Mouse (Mus musculus) embryonic facial prominence, embryonic 14.5 days (tissue): ENCODE data around the gene Cgref1. TPM values are rescaled to one million over a fixed set of nuclear protein-coding genes. Genes with fewer than 3 reads are reported as not detected.

ENCODE experiments used
- ATAC-seq: fragments of 200-750 bp; cut with Nextera tagmentation; 2 replicates; pipeline ENCODE4 v1.8.0; 2017; ENCODE audit warnings: low read depth, moderate number of reproducible peaks, moderate TSS enrichment
- DNase-seq: peaks from one replicate; pipeline ENCODE4 v3.0.0-alpha.2; 2015; ENCODE audit warnings: low spot score
- H3K27ac ChIP-seq: fragments of 300-500 bp; sonication (generic); replicated peaks from 2 replicates; pipeline ENCODE4 v1.5.1; 2014; ENCODE audit warnings: low read depth, mild to moderate bottlenecking, low read length, moderate library complexity
- H3K27me3 ChIP-seq: fragments of 300-500 bp; sonication (generic); replicated peaks from 2 replicates; pipeline ENCODE4 v1.6.1; 2014; ENCODE audit warnings: low read length; ENCODE audit not compliant: control insufficient read depth, insufficient read depth
- H3K36me3 ChIP-seq: fragments of 300-500 bp; sonication (generic); 2 replicates; pipeline ENCODE4 v1.6.1; 2014; ENCODE audit warnings: low read length, mixed read lengths; ENCODE audit not compliant: control insufficient read depth, insufficient read depth
- H3K4me1 ChIP-seq: fragments of 300-500 bp; sonication (generic); 2 replicates; pipeline ENCODE4 v1.6.1; 2014; ENCODE audit warnings: antibody characterized with exemption, low read length; ENCODE audit not compliant: control insufficient read depth, insufficient read depth
- H3K4me2 ChIP-seq: fragments of 300-500 bp; sonication (generic); 2 replicates; pipeline ENCODE4 v1.6.1; 2014; ENCODE audit warnings: low read depth, mild to moderate bottlenecking, low read length, moderate library complexity, mixed read lengths
- H3K4me3 ChIP-seq: fragments of 300-500 bp; sonication (generic); 2 replicates; pipeline ENCODE4 v1.5.1; 2014; ENCODE audit warnings: low read depth, mild to moderate bottlenecking, low read length
- H3K9ac ChIP-seq: fragments of 300-500 bp; sonication (generic); 2 replicates; pipeline ENCODE4 v1.6.1; 2014; ENCODE audit warnings: low read depth, mild to moderate bottlenecking, low read length, moderate library complexity, mixed read lengths
- H3K9me3 ChIP-seq: fragments of 300-500 bp; sonication (generic); 2 replicates; pipeline ENCODE4 v1.6.1; 2016; ENCODE audit warnings: low read length; ENCODE audit not compliant: control insufficient read depth
- WGBS: fragments of 180-500 bp; shearing (Covaris S2); extraction: QIAGEN DNeasy Blood & Tissue Kit; methylation state at CpG from one replicate; pipeline ENCODE4 v1.1.7; 2014; 5-methylcytosine and 5-hydroxymethylcytosine counted together
- polyA plus RNA-seq: library from polyadenylated mRNA; unstranded; fragments of >200 nt; fragmentation: Nextera tagmentation; extraction: Ambion mirVana; gene quantifications from 2 replicates; pipeline ENCODE4 v1.2.1, GENCODE M21; 2014

Cgref1 gene
- 30.9 and 51.1 TPM in 2 replicates for polyA plus RNA-seq

- Histone ChIP-seq H3K4me1 (peaks cover 8% of the 10 kb centered on the region), H3K27ac (no peak within 1 kb of the TSS), H3K9ac (peak within 1 kb of the TSS; percentile 67), H3K9me3 (no peaks in the 10 kb centered on the region), H3K4me2 (peak within 1 kb of the TSS; percentile 84), H3K36me3 (no peaks in the 10 kb centered on the region), H3K27me3 (peaks cover 9% of the 10 kb centered on the region; the same call in 1 of the 2 replicates), H3K4me3 (peak within 1 kb of the TSS; percentile 47)
- 8% methylated on average over 25 of the region's 44 CpGs for WGBS
- peak; percentile 75 for DNase-seq
- ATAC-seq = peak; percentile 20; the same call in 1 of the 2 replicates
Observed at GRCm38 (mm10) chr5:30944956-30945781, at the start of gene Cgref1. TSS of gene Cgref1 (minus strand) at chr5:30945591.

DNA sequence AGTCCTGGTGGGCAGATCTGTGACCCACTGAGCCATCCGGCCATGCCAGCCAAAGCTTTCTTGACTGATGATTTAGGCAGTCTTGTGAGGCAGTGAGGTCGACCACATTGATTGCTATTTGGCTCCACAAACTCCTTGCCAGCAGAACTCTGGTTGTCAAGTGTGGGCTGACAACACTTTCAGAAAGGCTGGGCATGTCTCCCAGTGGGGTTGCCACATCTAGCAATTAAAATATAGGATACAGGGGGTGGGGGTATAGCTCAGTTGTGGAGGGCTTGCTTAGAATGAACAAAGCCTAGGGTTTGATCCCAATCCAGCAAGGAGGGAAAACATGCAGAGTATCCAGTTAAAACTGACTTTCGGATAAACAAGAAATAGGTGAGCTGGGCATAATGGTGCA is 48.7 kb upstream of the Cgref1 start:
- no peaks in the 10 kb centered on the region for H3K36me3 ChIP-seq
- 71% methylated on average over 3 of the region's 3 CpGs for WGBS
- H3K9me3 ChIP-seq = no peaks in the 10 kb centered on the region
- H3K27me3 ChIP-seq = no peaks in the 10 kb centered on the region
- H3K27ac ChIP-seq = no peak overlapping the region
- DNase-seq = no peak
- H3K9ac ChIP-seq = no peak overlapping the region
- H3K4me2 ChIP-seq = no peak overlapping the region
- H3K4me3 ChIP-seq = no peak overlapping the region
- no peaks in the 10 kb centered on the region for H3K4me1 ChIP-seq
- ATAC-seq = no peak

DNA sequence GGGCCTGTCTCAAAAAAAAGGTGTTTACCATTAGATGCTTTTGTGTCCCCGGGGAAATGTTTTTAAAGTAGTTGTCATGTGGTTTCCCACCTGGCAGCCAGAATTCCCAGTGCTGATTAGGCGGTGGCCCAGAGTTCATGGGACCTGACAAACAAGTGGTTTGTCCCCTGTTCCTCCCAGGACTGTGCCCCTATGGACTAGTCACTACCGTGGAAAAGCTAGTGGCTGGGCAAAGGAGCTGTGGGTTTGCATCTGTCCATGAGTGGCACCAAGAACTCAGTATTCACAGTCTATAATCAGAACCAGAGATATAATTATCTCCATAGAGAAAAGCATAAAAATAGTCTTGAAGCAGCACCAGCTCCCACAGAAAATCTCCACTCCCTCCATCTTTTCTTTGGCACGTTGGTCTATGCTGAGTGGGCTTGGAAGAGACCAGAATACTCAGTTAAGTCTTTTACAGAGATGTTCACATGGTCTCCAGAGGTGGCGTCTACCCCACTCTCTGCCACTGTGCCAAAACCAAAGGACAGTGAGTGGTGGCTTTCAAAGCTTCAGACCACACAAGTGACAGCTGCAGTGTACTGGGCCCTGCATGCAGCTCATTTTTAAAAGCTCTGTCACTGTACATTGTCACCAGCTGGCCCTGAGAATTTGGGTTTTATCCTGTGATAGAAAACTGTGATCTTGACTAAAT is 47.7 kb upstream of the Cgref1 start:
- H3K27ac ChIP-seq = 0 out of 2 replicates have a peak overlapping the region, but pooled peaks have one; percentile 3
- peak; percentile 32 for DNase-seq
- H3K9me3 ChIP-seq = no peaks in the 10 kb centered on the region
- peak; percentile 65; the same call in 1 of the 2 replicates for ATAC-seq
- 67% methylated on average over 5 of the region's 5 CpGs for WGBS
- no peak overlapping the region for H3K4me2 ChIP-seq
- no peak overlapping the region for H3K9ac ChIP-seq
- H3K4me1 ChIP-seq = no peaks in the 10 kb centered on the region
- no peaks in the 10 kb centered on the region for H3K36me3 ChIP-seq
- no peaks in the 10 kb centered on the region for H3K27me3 ChIP-seq
- H3K4me3 ChIP-seq = no peak overlapping the region

GRCm38 (mm10) chr5:30982357-30982756 is 37.0 kb upstream of the Cgref1 start:
- DNase-seq (peak; percentile 50), ATAC-seq (no peak)
- WGBS = 18% methylated on average over 2 of the region's 2 CpGs
- Histone ChIP-seq H3K4me3 (no peak overlapping the region), H3K9me3 (no peaks in the 10 kb centered on the region), H3K4me1 (no peaks in the 10 kb centered on the region), H3K9ac (no peak overlapping the region), H3K4me2 (no peak overlapping the region), H3K27ac (no peak overlapping the region), H3K36me3 (no peaks in the 10 kb centered on the region), H3K27me3 (no peaks in the 10 kb centered on the region)

GRCm38 (mm10) chr5:30974870-30975656 is 29.7 kb upstream of the Cgref1 start:
- H3K4me3 ChIP-seq = no peak overlapping the region
- H3K27ac ChIP-seq = no peak overlapping the region
- no peaks in the 10 kb centered on the region for H3K27me3 ChIP-seq
- no peak overlapping the region for H3K9ac ChIP-seq
- H3K4me1 ChIP-seq = no peaks in the 10 kb centered on the region
- ATAC-seq = no peak
- H3K36me3 ChIP-seq = no peaks in the 10 kb centered on the region
- 70% methylated on average over 9 of the region's 9 CpGs for WGBS
- no peaks in the 10 kb centered on the region for H3K9me3 ChIP-seq
- no peak overlapping the region for H3K4me2 ChIP-seq
- DNase-seq = no peak

DNA sequence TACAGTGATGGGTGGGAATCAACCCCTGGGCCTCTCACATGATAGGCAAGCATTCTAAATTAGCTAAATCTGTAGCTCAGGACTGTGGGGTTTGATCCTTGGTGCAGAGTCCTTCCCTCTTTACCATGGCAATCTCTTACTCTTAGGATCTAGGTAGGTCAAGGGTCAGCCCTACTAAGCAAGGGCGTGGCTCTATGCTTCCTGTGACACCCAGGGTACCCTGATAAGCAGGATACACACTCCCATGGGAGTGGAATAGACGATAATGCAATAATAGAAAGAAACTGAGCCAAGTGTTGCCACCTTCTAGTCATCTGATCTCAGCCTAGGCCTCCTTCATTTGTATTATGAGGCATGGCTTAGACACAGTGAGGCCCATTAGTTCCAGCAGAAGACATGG is 24.0 kb upstream of the Cgref1 start:
- Histone ChIP-seq H3K9ac (no peak overlapping the region), H3K27me3 (no peaks in the 10 kb centered on the region), H3K4me3 (no peak overlapping the region), H3K27ac (no peak overlapping the region), H3K36me3 (no peaks in the 10 kb centered on the region), H3K4me2 (no peak overlapping the region), H3K4me1 (no peaks in the 10 kb centered on the region), H3K9me3 (no peaks in the 10 kb centered on the region)
- DNase-seq = no peak
- ATAC-seq = no peak
- 71% methylated on average over 2 of the region's 2 CpGs for WGBS

DNA sequence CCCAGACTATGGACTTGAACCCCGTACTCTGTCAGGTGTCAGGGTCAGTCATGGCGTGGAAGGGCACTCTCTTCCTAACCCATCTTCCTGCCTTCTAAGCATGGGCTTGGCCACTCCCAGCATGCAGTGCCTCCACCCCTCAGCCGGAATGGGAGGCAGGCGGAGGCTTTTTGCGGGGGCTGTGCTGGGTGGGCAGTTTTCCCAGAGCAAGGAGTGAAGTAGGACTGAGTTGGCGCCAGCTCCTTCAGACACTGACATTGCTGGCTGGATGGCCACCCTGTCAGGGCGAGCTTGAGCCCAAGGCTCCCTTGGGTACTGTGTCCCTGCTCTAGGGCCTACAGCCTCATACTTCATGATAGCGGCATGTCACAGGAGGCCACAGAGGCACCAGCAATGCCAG is 23.0 kb upstream of the Cgref1 start, which contains the start of gene Tcf23:
Gene Tcf23, plus strand, starts transcription at position 247 of the 400 bp plus-strand sequence.
- WGBS = 66% methylated on average over 8 of the region's 8 CpGs
- Histone ChIP-seq H3K36me3 (no peaks in the 10 kb centered on the region), H3K9ac (no peak within 1 kb of the TSS), H3K9me3 (no peaks in the 10 kb centered on the region), H3K27ac (no peak within 1 kb of the TSS), H3K4me2 (no peak within 1 kb of the TSS), H3K4me3 (no peak within 1 kb of the TSS), H3K27me3 (no peaks in the 10 kb centered on the region), H3K4me1 (no peaks in the 10 kb centered on the region)
- DNase-seq = no peak
- no peak for ATAC-seq

GRCm38 (mm10) chr5:30966189-30966588 is 20.8 kb upstream of the Cgref1 start:
- H3K4me3 ChIP-seq = no peak overlapping the region
- H3K27ac ChIP-seq = no peak overlapping the region
- H3K27me3 ChIP-seq = no peaks in the 10 kb centered on the region
- no peaks in the 10 kb centered on the region for H3K36me3 ChIP-seq
- H3K4me2 ChIP-seq = no peak overlapping the region
- 90% methylated on average over 4 of the region's 4 CpGs for WGBS
- H3K9me3 ChIP-seq = no peaks in the 10 kb centered on the region
- no peaks in the 10 kb centered on the region for H3K4me1 ChIP-seq
- ATAC-seq (no peak), DNase-seq (no peak)
- H3K9ac ChIP-seq = no peak overlapping the region
